Mouse (Mus musculus) MEL (cell line): ENCODE results near the gene Nme9. TPM values are rescaled to one million over a fixed set of nuclear protein-coding genes. Genes with fewer than 3 reads are reported as not detected.

ENCODE experiments used
- DNase-seq: peaks from one replicate; pipeline ENCODE4 v3.0.0; 2011; ENCODE audit warnings: low read depth, low spot score
- H3K27ac ChIP-seq: 2 replicates; pipeline ENCODE4 v1.5.1; 2012; ENCODE audit warnings: low read depth, mild to moderate bottlenecking, control low read depth, low read length, moderate library complexity; ENCODE audit not compliant: control insufficient read depth
- H3K27me3 ChIP-seq, 2 experiments: fragments of 150-350 bp in 1 of 2; sonication (generic) in 1 of 2; 2 replicates each; pipeline ENCODE4 v1.6.1; 2012; ENCODE audit warnings: low read length in 2 of 2, mild to moderate bottlenecking in 2 of 2, improper control_type of control experiment in 1 of 2, moderate library complexity in 1 of 2; ENCODE audit not compliant: insufficient read depth in 2 of 2, control insufficient read depth in 1 of 2
- H3K36me3 ChIP-seq, 2 experiments: 2 replicates each; pipeline ENCODE4 v1.6.1; 2012 to 2014; ENCODE audit warnings: low read length in 2 of 2, improper control_type of control experiment in 1 of 2, inconsistent platforms in 1 of 2, mild to moderate bottlenecking in 1 of 2; ENCODE audit not compliant: insufficient read depth in 2 of 2, control insufficient read depth in 1 of 2
- H3K4me1 ChIP-seq, 2 experiments: fragments of 150-350 bp in 1 of 2; sonication (generic) in 1 of 2; 2 replicates each; pipeline ENCODE4 v1.6.1; 2012; ENCODE audit warnings: low read length in 2 of 2, improper control_type of control experiment in 1 of 2, mild to moderate bottlenecking in 1 of 2; ENCODE audit not compliant: insufficient read depth in 2 of 2, control insufficient read depth in 1 of 2
- H3K4me3 ChIP-seq, 2 experiments: fragments of 150-350 bp in 1 of 2; sonication (generic) in 1 of 2; 2 replicates each; pipeline ENCODE4 v1.5.1; 2012; ENCODE audit warnings: low read depth in 2 of 2, low read length in 2 of 2, mild to moderate bottlenecking in 2 of 2, moderate library complexity in 2 of 2, control low read depth in 1 of 2, improper control_type of control experiment in 1 of 2; ENCODE audit not compliant: control insufficient read depth in 1 of 2, insufficient read depth in 1 of 2
- H3K79me2 ChIP-seq: 2 replicates; pipeline ENCODE4 v1.6.1; 2012; ENCODE audit warnings: mild to moderate bottlenecking, low read length, moderate library complexity; ENCODE audit not compliant: control insufficient read depth, poor library complexity, insufficient read depth
- H3K9ac ChIP-seq: 2 replicates; pipeline ENCODE4 v1.6.1; 2012; ENCODE audit warnings: low read depth, mild to moderate bottlenecking, control low read depth, low read length, moderate library complexity; ENCODE audit not compliant: control insufficient read depth, poor library complexity, severe bottlenecking
- H3K9me3 ChIP-seq: fragments of 150-350 bp; sonication (generic); replicated peaks from 2 replicates; pipeline ENCODE4 v1.6.1; 2012; ENCODE audit warnings: mild to moderate bottlenecking, low read length, improper control_type of control experiment, moderate library complexity; ENCODE audit not compliant: insufficient read depth
- BHLHE40 ChIP-seq: IDR thresholded peaks from 2 replicates; pipeline ENCODE4 v1.6.1; 2012; ENCODE audit warnings: low read depth, mild to moderate bottlenecking, inconsistent platforms, low read length, improper control_type of control experiment, borderline replicate concordance
- CHD1 ChIP-seq: IDR thresholded peaks from 2 replicates; pipeline ENCODE4 v1.6.1; 2012; ENCODE audit warnings: low read depth, mild to moderate bottlenecking, inconsistent platforms, low read length, improper control_type of control experiment
- CTCF ChIP-seq, 3 experiments: IDR thresholded peaks in 2 of 3; conservative IDR thresholded peaks in 1 of 3; 2 replicates each; pipeline ENCODE4 v1.5.1; 2011 to 2012; ENCODE audit warnings: low read length in 3 of 3, low read depth in 2 of 3, mild to moderate bottlenecking in 2 of 3, improper control_type of control experiment in 1 of 3, inconsistent platforms in 1 of 3, mixed read lengths in 1 of 3, moderate library complexity in 1 of 3; ENCODE audit not compliant: control insufficient read depth in 1 of 3, insufficient read depth in 1 of 3, poor library complexity in 1 of 3, severe bottlenecking in 1 of 3
- E2F4 ChIP-seq: IDR thresholded peaks from 2 replicates; pipeline ENCODE4 v1.6.1; 2011; ENCODE audit warnings: low read depth, low read length, improper control_type of control experiment, borderline replicate concordance
- ELF1 ChIP-seq: IDR thresholded peaks from 2 replicates; pipeline ENCODE4 v1.6.1; 2014; ENCODE audit warnings: low read depth, mild to moderate bottlenecking, inconsistent platforms, low read length, improper control_type of control experiment, moderate library complexity
- EP300 ChIP-seq, 2 experiments: IDR thresholded peaks; 2 replicates each; pipeline ENCODE4 v1.6.1; 2011; ENCODE audit warnings: improper control_type of control experiment in 2 of 2, low read length in 2 of 2, low read depth in 1 of 2, mild to moderate bottlenecking in 1 of 2
- ETS1 ChIP-seq: IDR thresholded peaks from 2 replicates; pipeline ENCODE4 v1.6.1; 2012; ENCODE audit warnings: low read depth, mild to moderate bottlenecking, inconsistent platforms, low read length, improper control_type of control experiment, moderate library complexity
- GATA1 ChIP-seq: IDR thresholded peaks from 2 replicates; pipeline ENCODE4 v1.6.1; 2011; ENCODE audit warnings: low read depth, low read length, improper control_type of control experiment
- KAT2A ChIP-seq: conservative IDR thresholded peaks from 2 replicates; pipeline ENCODE4 v1.6.1; 2012; ENCODE audit warnings: low read depth, low read length, improper control_type of control experiment, inconsistent platforms
- MAFK ChIP-seq: IDR thresholded peaks from 2 replicates; pipeline ENCODE4 v1.6.1; 2011; ENCODE audit warnings: low read depth, mild to moderate bottlenecking, low read length, improper control_type of control experiment, borderline replicate concordance
- MYB ChIP-seq: IDR thresholded peaks from 2 replicates; pipeline ENCODE4 v1.6.1; 2011; ENCODE audit warnings: mild to moderate bottlenecking, low read depth, low read length, improper control_type of control experiment
- NELFE ChIP-seq: IDR thresholded peaks from 2 replicates; pipeline ENCODE4 v1.6.1; 2011; ENCODE audit warnings: low read depth, low read length, improper control_type of control experiment
- POLR2AphosphoS2 ChIP-seq: IDR thresholded peaks from 2 replicates; pipeline ENCODE4 v1.6.1; 2011; ENCODE audit warnings: low read length, improper control_type of control experiment
- POLR2AphosphoS5 ChIP-seq: IDR thresholded peaks from 2 replicates; pipeline ENCODE4 v1.6.1; 2012; ENCODE audit warnings: low read depth, borderline replicate concordance, mild to moderate bottlenecking, inconsistent platforms, low read length, moderate library complexity, mixed read lengths
- RAD21 ChIP-seq: IDR thresholded peaks from 2 replicates; pipeline ENCODE4 v1.6.1; 2011; ENCODE audit warnings: mild to moderate bottlenecking, low read depth, low read length, improper control_type of control experiment
- SIN3A ChIP-seq: IDR thresholded peaks from 2 replicates; pipeline ENCODE4 v1.6.1; 2012; ENCODE audit warnings: low read length, improper control_type of control experiment, inconsistent platforms
- TBP ChIP-seq: IDR thresholded peaks from 2 replicates; pipeline ENCODE4 v1.8.0; 2011; ENCODE audit warnings: low read depth, low read length, improper control_type of control experiment
- TCF12 ChIP-seq: IDR thresholded peaks from 2 replicates; pipeline ENCODE4 v1.6.1; 2014; ENCODE audit warnings: low read depth, mild to moderate bottlenecking, inconsistent platforms, low read length, improper control_type of control experiment, moderate library complexity
- UBTF ChIP-seq: IDR thresholded peaks from 2 replicates; pipeline ENCODE4 v1.6.1; 2012; ENCODE audit warnings: low read depth, mild to moderate bottlenecking, inconsistent platforms, low read length, improper control_type of control experiment, moderate library complexity, borderline replicate concordance; ENCODE audit not compliant: insufficient read depth
- USF1 ChIP-seq: IDR thresholded peaks from 2 replicates; pipeline ENCODE4 v1.6.1; 2014; ENCODE audit warnings: low read depth, mild to moderate bottlenecking, inconsistent platforms, low read length, improper control_type of control experiment, moderate library complexity
- USF2 ChIP-seq, 2 experiments: IDR thresholded peaks; 2 replicates each; pipeline ENCODE4 v1.6.1; 2011 to 2012; ENCODE audit warnings: improper control_type of control experiment in 2 of 2, low read length in 2 of 2, borderline replicate concordance in 1 of 2, inconsistent platforms in 1 of 2, low read depth in 1 of 2, mild to moderate bottlenecking in 1 of 2; ENCODE audit not compliant: insufficient read depth in 1 of 2
- ZC3H11A ChIP-seq: IDR thresholded peaks from 2 replicates; pipeline ENCODE4 v1.6.1; 2012; ENCODE audit warnings: low read depth, mild to moderate bottlenecking, inconsistent platforms, low read length, improper control_type of control experiment
- ZMIZ1 ChIP-seq: IDR thresholded peaks from 2 replicates; pipeline ENCODE4 v1.6.1; 2012; ENCODE audit warnings: low read depth, mild to moderate bottlenecking, inconsistent platforms, low read length, improper control_type of control experiment, moderate library complexity
- ZNF384 ChIP-seq: IDR thresholded peaks from 2 replicates; pipeline ENCODE4 v1.6.1; 2012; ENCODE audit warnings: low read depth, mild to moderate bottlenecking, inconsistent platforms, low read length, improper control_type of control experiment
- polyA plus RNA-seq, 2 experiments: library from polyadenylated mRNA; stranded (reverse) in 1 of 2; unstranded in 1 of 2; fragments of >175 nt in 1 of 2; fragments of >200 nt in 1 of 2; gene quantifications; 2 replicates each; pipeline versions ENCODE4 v1.2.1 to v1.2.4; 2012; ENCODE audit warnings: low replicate concordance in 2 of 2, low read depth in 1 of 2; ENCODE audit not compliant: insufficient read length in 2 of 2, insufficient read depth in 1 of 2, missing spikeins in 1 of 2
- total RNA-seq: library from RNA; depleted of rRNA; stranded (reverse); fragments of 300-350 nt; gene quantifications from 2 replicates; pipeline ENCODE4 v1.2.3, GENCODE M21; 2012

Nme9 gene
- total and polyA plus RNA-seq, 3 experiments = 0.40 to 0.92 TPM; not detected in 1

GRCm38 (mm10) chr9:99434892-99435618, 16.2 kb upstream of the Nme9 start:
- H3K9me3 ChIP-seq = no peaks in the 10 kb centered on the region
- TF ChIP-seq CHD1 (no peak), E2F4 (no peak), POLR2AphosphoS5 (no peak), UBTF (no peak), ELF1 (no peak), TCF12 (no peak), USF2 (IDR thresholded peaks at IDR 0.05; ENCODE audit: borderline replicate concordance in 1 of 2, insufficient read depth in 1 of 2, low read depth in 1 of 2, low read length in 2 of 2) (no peak), BHLHE40 (no peak), EP300 (IDR thresholded peaks at IDR 0.05; ENCODE audit: low read depth in 1 of 2, low read length in 2 of 2) (no peak), CTCF (IDR thresholded peaks at IDR 0.05 in 2 of 3, conservative IDR thresholded peaks at IDR 0.05 in 1 of 3; ENCODE audit: control insufficient read depth in 1 of 3, insufficient read depth in 1 of 3, low read depth in 2 of 3, low read length in 3 of 3, poor library complexity in 1 of 3, severe bottlenecking in 1 of 3) (no peak)
- TF ChIP-seq, all 39 proteins: peak for 0
- peaks cover 0 to 2% of the 10 kb centered on the region in 2 experiments; a peak in 1 of 4 replicates for H3K27me3 ChIP-seq
- no peak overlapping the region for H3K4me3 ChIP-seq
- H3K79me2 ChIP-seq = no peaks in the 10 kb centered on the region
- H3K27ac ChIP-seq = no peak overlapping the region
- no peaks in the 10 kb centered on the region for H3K4me1 ChIP-seq
- DNase-seq = no peak
- no peak overlapping the region for H3K9ac ChIP-seq
- H3K36me3 ChIP-seq = no peaks in the 10 kb centered on the region

GRCm38 (mm10) chr9:99435619-99436181, 15.6 kb upstream of the Nme9 start:
- no peaks in the 10 kb centered on the region; a peak in 1 of 4 replicates for H3K27me3 ChIP-seq
- no peaks in the 10 kb centered on the region for H3K36me3 ChIP-seq
- TF ChIP-seq TBP = no peak
- no peak for TF ChIP-seq ETS1
- no peak for TF ChIP-seq KAT2A
- TF ChIP-seq ZC3H11A = no peak
- TF ChIP-seq NELFE = no peak
- no peak for TF ChIP-seq ELF1
- TF ChIP-seq CHD1 = no peak
- TF ChIP-seq BHLHE40 = no peak
- TF ChIP-seq ZMIZ1 = no peak
- TF ChIP-seq SIN3A = no peak
- no peak for TF ChIP-seq E2F4
- no peak for TF ChIP-seq MAFK
- TF ChIP-seq ZNF384 = no peak
- no peak for TF ChIP-seq GATA1
- TF ChIP-seq EP300 (IDR thresholded peaks at IDR 0.05; ENCODE audit: low read depth in 1 of 2, low read length in 2 of 2) = no peak
- TF ChIP-seq MYB = no peak
- TF ChIP-seq POLR2AphosphoS2 = no peak
- no peak for TF ChIP-seq USF1
- TF ChIP-seq RAD21 = no peak
- TF ChIP-seq UBTF = no peak
- no peak overlapping the region for H3K4me3 ChIP-seq
- H3K79me2 ChIP-seq = no peaks in the 10 kb centered on the region
- DNase-seq = no peak
- no peak overlapping the region for H3K27ac ChIP-seq
- H3K4me1 ChIP-seq = no peaks in the 10 kb centered on the region
- H3K9ac ChIP-seq = no peak overlapping the region
- no peaks in the 10 kb centered on the region for H3K9me3 ChIP-seq
